Mouse (Mus musculus): ENCODE measurements around the gene Acsf2.

DNA sequence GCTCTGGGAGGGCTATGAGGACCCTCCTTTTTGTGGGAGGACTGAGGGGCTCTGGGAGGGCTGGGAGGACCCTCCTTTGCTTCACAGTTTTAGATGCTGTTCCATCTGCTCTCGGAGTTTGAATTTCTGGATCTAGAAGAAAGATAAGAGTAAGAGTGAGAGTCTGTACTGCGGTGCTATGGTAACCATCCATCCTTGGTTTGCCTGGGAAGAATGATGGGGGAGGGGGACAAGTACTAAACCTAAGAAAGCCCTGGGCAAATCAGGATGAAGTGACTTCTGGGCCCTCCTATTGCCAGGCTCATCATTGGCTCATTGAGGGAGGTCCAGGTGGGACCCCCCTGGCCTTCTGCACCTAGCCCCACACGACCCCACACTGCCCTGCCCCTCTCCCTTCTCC lies 43.4 kb downstream of the Acsf2 start:
- no peak for TF ChIP-seq GATA1 (IDR thresholded peaks at IDR 0.05; ENCODE audit: borderline replicate concordance, low read length)
- no peak for TF ChIP-seq FLI1 (IDR thresholded peaks at IDR 0.05; ENCODE audit: low read length)

All from megakaryocyte, embryonic 14.5 days (primary cell).